Mouse (Mus musculus): Measurements from ENCODE around the gene Hhatl. TPM values are rescaled to one million over a fixed set of nuclear protein-coding genes. Genes with fewer than 3 reads are reported as not detected.
A peak's percentile ranks its signal among the peaks of the same experiment; 100 is the strongest.

Hhatl gene
- polyA plus RNA-seq, 1 experiment from 2014 or later: 0.53 TPM

GRCm38 (mm10) chr9:121797722-121798121, 5.4 kb upstream of the Hhatl start:
- Histone ChIP-seq H3K9ac (no peak overlapping the region; the same call in 1 of the 2 replicates), H3K4me2 (replicated peaks) (peak overlapping the region; percentile 30; the same call in 1 of the 2 replicates), H3K27me3 (peaks cover 12% of the 10 kb centered on the region), H3K4me1 (peaks cover 23% of the 10 kb centered on the region), H3K4me3 (no peak overlapping the region), H3K27ac (no peak overlapping the region), H3K9me3 (no peaks in the 10 kb centered on the region), H3K36me3 (no peaks in the 10 kb centered on the region)
- 9% methylated on average over 12 of the region's 12 CpGs for WGBS
- ATAC-seq (ENCODE audit: low FRiP score, low read depth): no peak; the same call in 1 of the 2 replicates

- no peak for ATAC-seq (ENCODE audit: low FRiP score, low read depth)
- Histone ChIP-seq H3K9ac (no peak overlapping the region), H3K4me2 (replicated peaks) (no peak overlapping the region), H3K9me3 (no peaks in the 10 kb centered on the region), H3K4me3 (no peak overlapping the region), H3K36me3 (no peaks in the 10 kb centered on the region), H3K27me3 (peaks cover 15% of the 10 kb centered on the region), H3K4me1 (peaks cover 23% of the 10 kb centered on the region), H3K27ac (no peak overlapping the region)
- WGBS: 38% methylated on average over 1 of the region's 1 CpGs
Measured at GRCm38 (mm10) chr9:121794972-121795539, 2.7 kb upstream of the Hhatl start.

GRCm38 (mm10) chr9:121791206-121791605, 1.1 kb downstream of the Hhatl start:
- H3K4me1 ChIP-seq: peaks cover 14% of the 10 kb centered on the region; the same call in 1 of the 2 replicates
- no peak overlapping the region for H3K9ac ChIP-seq
- no peak overlapping the region for H3K4me2 ChIP-seq (replicated peaks)
- H3K4me3 ChIP-seq: no peak overlapping the region
- WGBS: 16% methylated on average over 5 of the region's 5 CpGs
- no peak overlapping the region for H3K27ac ChIP-seq
- ATAC-seq (ENCODE audit: low FRiP score, low read depth): peak; percentile 52
- no peaks in the 10 kb centered on the region for H3K36me3 ChIP-seq
- no peaks in the 10 kb centered on the region for H3K9me3 ChIP-seq
- H3K27me3 ChIP-seq: 0 out of 2 replicates have a peak, but pooled peaks cover 3% of the 10 kb centered on the region

GRCm38 (mm10) chr9:121786359-121786758, 5.9 kb downstream of the Hhatl start:
- no peaks in the 10 kb centered on the region for H3K9me3 ChIP-seq
- no peak for ATAC-seq (ENCODE audit: low FRiP score, low read depth)
- no peak overlapping the region for H3K27ac ChIP-seq
- H3K4me3 ChIP-seq: no peak overlapping the region
- no peak overlapping the region for H3K9ac ChIP-seq
- H3K27me3 ChIP-seq: 0 out of 2 replicates have a peak, but pooled peaks cover 2% of the 10 kb centered on the region
- no peaks in the 10 kb centered on the region for H3K4me1 ChIP-seq
- 81% methylated on average over 2 of the region's 2 CpGs for WGBS
- no peak overlapping the region for H3K4me2 ChIP-seq (replicated peaks)
- H3K36me3 ChIP-seq: no peaks in the 10 kb centered on the region

- 85% methylated on average over 8 of the region's 8 CpGs for WGBS
- H3K27ac ChIP-seq: no peak overlapping the region
- no peaks in the 10 kb centered on the region for H3K4me1 ChIP-seq
- H3K9me3 ChIP-seq: no peaks in the 10 kb centered on the region
- H3K36me3 ChIP-seq: no peaks in the 10 kb centered on the region
- no peak overlapping the region for H3K9ac ChIP-seq
- H3K4me3 ChIP-seq: no peak overlapping the region
- ATAC-seq (ENCODE audit: low FRiP score, low read depth): no peak
- H3K4me2 ChIP-seq (replicated peaks): no peak overlapping the region
- peaks cover 10% of the 10 kb centered on the region; the same call in 1 of the 2 replicates for H3K27me3 ChIP-seq
Measured at GRCm38 (mm10) chr9:121785261-121785660, 7.0 kb downstream of the Hhatl start.

- Histone ChIP-seq H3K4me2 (replicated peaks) (no peak overlapping the region), H3K9me3 (no peaks in the 10 kb centered on the region), H3K27me3 (peaks cover 15% of the 10 kb centered on the region), H3K36me3 (no peaks in the 10 kb centered on the region), H3K9ac (no peak overlapping the region), H3K4me3 (no peak overlapping the region), H3K4me1 (no peaks in the 10 kb centered on the region), H3K27ac (no peak overlapping the region)
- 88% methylated on average over 12 of the region's 12 CpGs for WGBS
- no peak for ATAC-seq (ENCODE audit: low FRiP score, low read depth)
Measured at GRCm38 (mm10) chr9:121784801-121785200, 7.5 kb downstream of the Hhatl start.

GRCm38 (mm10) chr9:121778066-121778624, 14.2 kb downstream of the Hhatl start:
- H3K4me2 ChIP-seq (replicated peaks): peak overlapping the region; percentile 66
- H3K9me3 ChIP-seq: no peaks in the 10 kb centered on the region
- H3K9ac ChIP-seq: peak overlapping the region; percentile 51
- no peaks in the 10 kb centered on the region for H3K36me3 ChIP-seq
- H3K4me3 ChIP-seq: peak overlapping the region; percentile 42
- H3K27ac ChIP-seq: no peak overlapping the region
- H3K4me1 ChIP-seq: peaks cover 17% of the 10 kb centered on the region
- peaks cover 58% of the 10 kb centered on the region for H3K27me3 ChIP-seq
- no peak; the same call in 1 of the 2 replicates for ATAC-seq (ENCODE audit: low FRiP score, low read depth)
- 12% methylated on average over 54 of the region's 54 CpGs for WGBS

GRCm38 (mm10) chr9:121777484-121778065, 14.7 kb downstream of the Hhatl start, which contains the start of gene Klhl40:
Klhl40 (plus strand) TSS chr9:121777607.
- Histone ChIP-seq H3K9me3 (no peaks in the 10 kb centered on the region), H3K4me1 (peaks cover 17% of the 10 kb centered on the region), H3K4me2 (replicated peaks) (peak within 1 kb of the TSS; percentile 66), H3K4me3 (peak within 1 kb of the TSS; percentile 42), H3K27ac (no peak within 1 kb of the TSS), H3K36me3 (no peaks in the 10 kb centered on the region), H3K9ac (peak within 1 kb of the TSS; percentile 51), H3K27me3 (peaks cover 58% of the 10 kb centered on the region)
- 19% methylated on average over 30 of the region's 30 CpGs for WGBS
- peak; percentile 67 for ATAC-seq (ENCODE audit: low FRiP score, low read depth)

- Histone ChIP-seq H3K9me3 (no peaks in the 10 kb centered on the region), H3K27me3 (peaks cover 58% of the 10 kb centered on the region), H3K4me2 (replicated peaks) (no peak overlapping the region), H3K27ac (no peak overlapping the region), H3K4me3 (no peak overlapping the region), H3K9ac (no peak overlapping the region), H3K36me3 (no peaks in the 10 kb centered on the region), H3K4me1 (peaks cover 17% of the 10 kb centered on the region)
- 70% methylated on average over 7 of the region's 7 CpGs for WGBS
- no peak for ATAC-seq (ENCODE audit: low FRiP score, low read depth)
Measured at GRCm38 (mm10) chr9:121776511-121776910, 15.8 kb downstream of the Hhatl start.

- no peak overlapping the region for H3K27ac ChIP-seq
- ATAC-seq (ENCODE audit: low FRiP score, low read depth): no peak
- no peak overlapping the region for H3K4me3 ChIP-seq
- H3K4me2 ChIP-seq (replicated peaks): no peak overlapping the region
- H3K9ac ChIP-seq: no peak overlapping the region
- H3K36me3 ChIP-seq: no peaks in the 10 kb centered on the region
- peaks cover 56% of the 10 kb centered on the region for H3K27me3 ChIP-seq
- peaks cover 17% of the 10 kb centered on the region for H3K4me1 ChIP-seq
- no peaks in the 10 kb centered on the region for H3K9me3 ChIP-seq
- WGBS: 79% methylated on average over 10 of the region's 10 CpGs
Measured at GRCm38 (mm10) chr9:121775951-121776350, 16.4 kb downstream of the Hhatl start.

- H3K4me3 ChIP-seq: no peak overlapping the region
- no peak for ATAC-seq (ENCODE audit: low FRiP score, low read depth)
- no peak overlapping the region for H3K4me2 ChIP-seq (replicated peaks)
- no peaks in the 10 kb centered on the region for H3K9me3 ChIP-seq
- 0 out of 2 replicates have a peak, but pooled peaks cover 5% of the 10 kb centered on the region for H3K4me1 ChIP-seq
- H3K9ac ChIP-seq: no peak overlapping the region
- H3K36me3 ChIP-seq: peaks cover 18% of the 10 kb centered on the region
- H3K27me3 ChIP-seq: peaks cover 22% of the 10 kb centered on the region
- WGBS: 69% methylated on average over 5 of the region's 5 CpGs
- H3K27ac ChIP-seq: no peak overlapping the region
Measured at GRCm38 (mm10) chr9:121772412-121772811, 19.9 kb downstream of the Hhatl start.

- H3K9ac ChIP-seq: no peak overlapping the region
- no peak overlapping the region for H3K27ac ChIP-seq
- no peak overlapping the region for H3K4me2 ChIP-seq (replicated peaks)
- no peak overlapping the region for H3K4me3 ChIP-seq
- ATAC-seq (ENCODE audit: low FRiP score, low read depth): no peak
- peaks cover 17% of the 10 kb centered on the region for H3K4me1 ChIP-seq
- 89% methylated on average over 16 of the region's 16 CpGs for WGBS
- no peaks in the 10 kb centered on the region for H3K9me3 ChIP-seq
- H3K36me3 ChIP-seq: peaks cover 75% of the 10 kb centered on the region
- H3K27me3 ChIP-seq: no peaks in the 10 kb centered on the region
Measured at GRCm38 (mm10) chr9:121765166-121765855, 27.0 kb downstream of the Hhatl start.

All from limb, embryonic 13.5 days (tissue).